Mouse (Mus musculus) urinary bladder, postnatal 10 days (tissue): ENCODE measurements around the gene Zfp324.
A peak's percentile ranks its signal among the peaks of the same experiment; 100 is the strongest.

Experiments used
- DNase-seq: peaks from one replicate; pipeline ENCODE4 v3.0.0; 2022; ENCODE audit warnings: low spot score

Zfp324 gene

DNA sequence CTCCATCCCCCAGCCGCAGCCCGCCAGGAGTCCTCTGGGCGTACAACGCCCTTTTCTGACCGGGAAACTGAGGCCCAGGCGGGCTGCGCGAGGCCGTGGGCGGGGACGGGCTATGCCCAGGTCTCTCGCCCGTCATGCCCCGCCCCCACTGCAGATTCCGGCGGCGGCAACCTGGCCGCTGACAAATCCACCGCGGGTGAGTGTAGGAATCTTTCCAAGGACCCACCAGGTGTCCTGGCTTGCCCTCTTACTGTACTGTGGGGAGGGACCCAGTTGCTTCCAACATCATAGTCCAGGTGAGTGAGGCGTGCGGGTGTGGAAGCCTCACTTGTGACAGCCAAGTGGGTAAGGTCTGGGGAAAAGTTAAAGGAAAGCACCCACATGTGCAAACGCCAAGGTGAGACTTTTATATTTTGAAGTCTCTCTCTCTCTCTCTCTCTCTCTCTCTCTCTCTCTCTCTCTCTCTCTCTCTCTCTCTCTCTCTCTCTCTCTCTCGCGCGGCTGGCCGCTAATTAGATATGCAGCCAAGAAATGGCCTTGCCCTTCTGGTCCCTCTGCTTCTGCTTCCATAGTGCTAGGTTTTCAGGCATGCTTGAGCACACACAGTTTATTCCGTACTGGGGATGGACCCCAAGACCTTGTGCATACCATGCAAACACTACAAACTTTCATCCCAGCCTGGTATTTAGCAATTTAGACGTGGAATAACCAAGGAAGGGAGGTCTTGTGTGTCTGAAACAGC is 637 bp downstream of the Zfp324 start:
- DNase-seq, result no peak

- DNase-seq, result no peak
These were observed 5.3 kb downstream of the Zfp324 start for GRCm38 (mm10) chr7:12970906-12971305.

DNA sequence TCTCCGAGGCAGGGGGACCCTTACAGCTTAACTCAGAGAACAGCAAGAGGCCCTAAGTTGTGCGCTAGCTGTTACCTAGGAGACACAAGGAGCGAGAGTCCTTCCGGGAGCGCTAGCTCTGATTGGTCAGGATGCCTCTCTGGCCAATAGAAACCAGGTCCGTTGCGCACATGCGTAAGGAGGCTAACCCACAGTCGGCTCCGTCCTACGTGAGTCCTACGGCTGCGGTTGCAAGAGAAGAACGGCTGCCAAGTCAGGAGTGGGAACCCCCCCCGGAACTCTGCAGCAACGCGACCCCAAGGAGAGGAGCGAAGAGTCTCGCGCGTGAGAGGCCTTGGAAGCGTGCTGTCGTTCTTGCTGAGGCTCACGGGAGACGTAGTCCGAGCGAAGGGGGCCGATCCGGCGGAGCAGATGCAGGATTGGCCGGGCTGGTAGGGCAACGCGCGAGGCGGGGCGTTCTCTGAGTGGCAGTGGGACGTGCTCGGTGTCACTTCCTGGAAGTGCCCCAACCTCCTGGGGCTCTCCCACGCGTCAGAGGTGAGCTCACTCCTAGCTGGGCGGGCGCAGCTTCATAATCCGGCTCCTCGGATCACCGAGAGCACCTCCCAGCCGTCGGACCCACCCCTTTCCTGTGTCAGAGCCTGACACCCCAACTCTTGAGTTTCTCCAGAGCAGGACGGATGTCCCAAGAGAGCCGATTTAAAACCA is 12.2 kb downstream of the Zfp324 start, which contains the start of gene Zfp446:
Gene Zfp446 (plus strand): TSS at position 167 of the 708 bp plus-strand sequence.
- DNase-seq, result peak; percentile 97

- no peak for DNase-seq
These were observed 13.5 kb downstream of the Zfp324 start for GRCm38 (mm10) chr7:12978931-12979722.

DNA sequence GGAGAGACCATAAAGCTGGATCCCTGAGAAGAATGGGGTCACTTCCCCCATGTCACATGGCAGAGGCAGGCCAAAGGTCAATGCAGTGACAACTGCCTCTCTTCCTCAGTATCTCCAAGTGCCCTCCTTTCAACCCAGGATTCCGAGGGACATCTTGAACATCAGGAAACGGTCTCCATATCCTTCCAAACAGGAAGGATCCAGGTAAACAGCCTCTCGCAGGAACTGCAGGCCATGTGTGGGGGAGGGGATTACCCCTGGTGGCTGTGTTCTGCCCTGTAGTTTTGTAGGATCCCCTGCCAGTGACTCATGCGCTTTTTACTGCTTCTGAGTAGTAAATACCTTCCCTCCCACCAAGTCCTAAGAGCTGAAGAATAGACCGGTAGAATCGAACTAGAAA is 14.1 kb downstream of the Zfp324 start:
- no peak for DNase-seq

DNA sequence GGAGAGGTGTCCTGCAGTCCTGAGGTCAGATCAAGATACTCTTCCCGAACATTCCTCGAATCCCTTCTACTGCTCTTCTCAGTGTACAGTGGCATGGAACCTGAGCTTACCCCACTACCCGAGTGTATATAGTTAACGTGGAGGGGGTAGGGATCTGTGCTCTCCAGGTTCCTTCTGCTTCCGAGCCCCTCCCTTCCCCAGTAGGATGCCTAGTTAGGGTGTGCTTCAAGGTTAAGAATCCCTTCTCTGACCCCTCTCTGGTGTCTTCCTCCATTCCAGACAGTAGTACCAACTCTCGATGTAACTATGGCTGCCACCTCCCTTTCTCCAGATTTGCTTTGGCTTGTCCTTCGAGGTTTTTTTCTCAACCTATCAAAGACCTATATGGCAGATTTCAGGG is 14.7 kb downstream of the Zfp324 start:
- no peak for DNase-seq

DNA sequence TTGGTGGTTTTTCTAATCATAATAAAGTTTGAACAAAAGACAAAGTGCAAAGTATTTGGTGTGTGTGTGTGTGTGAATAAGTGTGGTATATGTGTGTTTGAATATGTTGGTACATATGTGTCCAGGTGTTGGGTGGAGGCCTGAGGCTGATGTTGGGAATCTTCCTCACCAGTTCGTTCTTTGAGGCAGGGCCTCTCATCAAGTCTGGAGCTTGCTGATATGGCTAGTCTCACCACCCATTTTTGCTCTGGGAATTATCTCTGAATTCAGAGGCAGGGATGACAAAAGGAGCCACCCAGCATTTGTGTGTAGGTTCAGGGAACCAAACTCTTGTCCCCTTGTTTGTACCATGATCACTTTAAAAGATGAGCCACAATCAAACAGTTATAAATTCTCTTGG is 20.1 kb downstream of the Zfp324 start:
- DNase-seq, result no peak

DNA sequence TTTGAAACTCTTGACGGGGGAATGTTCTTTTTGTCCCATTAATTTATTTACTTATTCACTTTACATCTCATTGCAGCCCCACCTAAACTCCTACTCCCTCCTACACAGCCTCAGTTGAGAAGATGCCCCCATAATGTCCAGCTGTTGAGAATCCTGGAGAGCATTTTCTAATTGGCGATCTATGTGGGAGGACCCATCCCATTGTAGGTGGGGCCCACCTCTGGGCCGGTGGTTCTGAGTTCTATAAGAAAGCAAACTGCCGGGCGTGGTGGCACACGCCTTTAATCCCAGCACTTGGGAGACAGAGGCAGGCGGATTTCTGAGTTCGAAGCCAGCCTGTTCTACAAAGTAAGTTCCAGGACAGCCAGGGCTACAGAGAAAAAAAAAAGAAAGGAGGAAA is 21.3 kb downstream of the Zfp324 start:
- no peak for DNase-seq

DNA sequence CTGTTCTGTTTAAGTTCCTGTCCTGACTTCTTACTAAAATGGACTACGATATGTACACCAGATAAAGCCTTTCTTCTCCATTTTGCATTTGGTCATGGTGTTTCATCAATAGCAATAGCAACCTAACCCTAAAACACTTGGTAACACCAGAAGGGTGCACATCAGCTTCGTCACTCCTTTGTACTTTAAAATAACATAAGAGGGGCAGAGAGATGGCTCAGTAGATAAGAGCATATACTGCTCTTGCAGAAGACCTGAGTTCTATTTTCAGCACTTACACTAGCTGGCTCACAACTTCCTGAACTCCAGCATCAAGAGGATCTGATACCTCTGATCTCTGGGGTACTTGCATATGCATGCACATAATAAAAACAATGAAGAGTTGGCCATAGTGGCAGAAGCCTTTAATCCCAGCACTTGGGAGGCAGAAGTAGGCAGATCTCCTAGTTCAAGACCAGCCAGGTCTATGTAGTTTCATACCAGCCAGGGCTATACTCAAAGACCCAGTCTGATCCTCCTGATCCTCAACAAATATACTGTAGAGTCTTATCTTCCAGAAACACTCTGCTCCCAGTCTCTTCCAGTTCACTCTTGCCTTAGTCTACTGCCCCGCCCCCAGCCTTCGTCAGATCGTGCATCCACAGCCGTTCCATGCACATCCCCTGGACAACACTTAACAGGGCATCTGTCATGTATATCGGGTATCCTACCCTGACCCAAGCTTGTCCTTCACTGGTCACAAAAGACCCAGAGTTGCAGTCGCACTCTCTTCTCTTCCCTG is 22.0 kb downstream of the Zfp324 start:
- no peak for DNase-seq

DNA sequence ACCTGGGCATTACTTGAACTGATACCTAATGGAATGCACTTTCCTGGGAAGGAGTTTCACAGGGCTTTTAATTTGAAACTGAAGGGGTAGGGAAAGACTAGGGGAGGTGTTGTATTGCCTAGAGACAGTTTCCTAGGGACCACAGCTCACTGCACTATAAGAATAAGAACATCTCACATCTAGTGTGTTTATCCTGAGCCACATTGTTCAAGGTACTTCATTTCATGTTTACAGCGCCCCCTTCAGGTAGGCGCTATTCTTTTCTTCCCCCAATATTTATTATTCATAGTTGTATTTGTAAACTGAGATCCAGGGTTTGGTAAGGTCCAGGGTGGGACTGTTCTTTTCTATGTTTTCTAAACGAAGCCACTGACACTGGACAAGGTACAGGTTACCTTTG is 26.6 kb downstream of the Zfp324 start:
- no peak for DNase-seq

DNA sequence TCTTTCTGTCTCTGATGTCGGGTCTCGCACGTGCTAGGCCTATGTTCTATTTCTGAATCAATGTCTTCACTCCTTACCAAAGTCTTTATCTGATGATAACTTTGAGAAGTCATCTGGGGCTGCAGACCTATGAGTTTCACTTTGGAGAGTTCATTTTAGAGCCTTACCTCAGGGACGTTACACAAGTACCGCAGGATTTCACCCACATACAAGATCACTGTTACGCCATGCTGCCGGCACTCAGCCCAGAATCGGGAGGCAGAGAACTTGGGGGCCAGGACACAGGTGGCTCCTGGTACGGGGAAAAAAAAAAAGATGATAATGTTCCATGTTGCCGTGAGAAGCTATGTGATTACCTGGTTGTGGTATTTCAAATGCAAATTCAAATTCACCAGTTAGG is 27.5 kb downstream of the Zfp324 start:
- no peak for DNase-seq

DNA sequence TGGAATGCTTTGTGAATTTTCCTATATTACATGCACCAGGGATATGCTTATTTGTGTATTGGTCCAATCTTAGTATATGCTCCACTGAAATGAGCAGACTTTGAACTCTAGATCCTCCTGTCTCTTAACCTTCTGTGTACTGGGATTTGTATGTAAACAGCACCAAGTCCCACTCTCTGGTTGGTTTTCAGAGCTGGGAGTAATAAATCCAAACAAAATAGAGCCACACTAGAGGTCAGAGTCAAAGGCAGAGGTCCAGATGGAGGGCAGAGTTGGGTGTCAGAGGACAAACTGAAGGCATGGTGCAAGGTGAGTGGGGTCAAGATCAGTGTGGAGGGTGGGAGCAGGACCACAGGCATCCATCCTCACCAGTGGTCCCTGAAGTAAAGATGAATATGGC is 30.2 kb downstream of the Zfp324 start:
- no peak for DNase-seq

DNA sequence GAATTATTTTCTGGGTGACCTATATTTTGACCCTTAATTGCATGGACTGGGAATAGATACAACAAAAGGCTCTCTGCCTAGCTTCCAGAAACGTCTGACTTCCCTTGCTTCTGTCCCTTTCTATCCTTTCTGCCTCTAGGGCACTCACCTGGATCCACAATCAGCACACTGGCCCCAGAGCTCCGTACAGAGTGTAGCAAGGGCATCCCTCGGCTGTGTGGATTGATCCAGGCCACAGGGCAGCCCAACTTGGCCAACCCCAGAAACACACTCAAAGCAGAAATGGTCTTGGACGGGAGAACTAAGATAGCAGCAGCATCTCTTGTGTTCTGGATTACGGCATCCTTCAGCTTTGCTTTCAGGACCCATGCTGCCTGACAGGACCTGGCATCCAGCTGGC is 31.6 kb downstream of the Zfp324 start:
- no peak for DNase-seq

GRCm38 (mm10) chr7:12998053-12998452 is 32.4 kb downstream of the Zfp324 start, which contains the start of gene Slc27a5:
TSS of gene Slc27a5 (minus strand) at chr7:12998192.
- no peak for DNase-seq

- no peak for DNase-seq
These were observed 33.2 kb downstream of the Zfp324 start, which contains the start of gene Trim28 for GRCm38 (mm10) chr7:12998851-12999250. TSS of gene Trim28 (plus strand) at chr7:12999114.

- DNase-seq, result no peak
These were observed 35.9 kb downstream of the Zfp324 start for GRCm38 (mm10) chr7:13001584-13001983.

- DNase-seq, result no peak
These were observed 37.7 kb downstream of the Zfp324 start for GRCm38 (mm10) chr7:13003380-13003779.

DNA sequence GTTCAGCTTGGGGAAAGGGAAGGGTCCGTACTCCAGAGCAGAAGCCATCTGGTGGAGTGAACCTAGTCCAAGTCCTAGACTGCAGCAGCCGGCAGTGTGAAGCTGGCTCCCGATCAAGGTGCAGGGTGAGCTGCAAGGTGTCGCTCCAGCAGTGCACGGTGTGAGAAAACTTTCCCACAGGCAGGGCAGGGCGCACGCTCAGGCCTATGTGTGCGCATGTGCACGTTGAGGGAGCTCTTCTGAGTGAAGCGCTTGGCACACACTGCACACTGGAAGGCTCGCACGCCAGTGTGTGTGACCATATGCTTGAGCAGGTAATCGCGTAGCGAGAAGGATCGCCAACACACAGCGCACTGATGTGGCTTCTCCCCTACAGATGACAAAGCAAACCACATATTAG is 40.4 kb downstream of the Zfp324 start:
- no peak for DNase-seq

GRCm38 (mm10) chr7:13006531-13006930 is 40.9 kb downstream of the Zfp324 start:
- DNase-seq, result no peak

- no peak for DNase-seq
These were observed 41.9 kb downstream of the Zfp324 start for GRCm38 (mm10) chr7:13007341-13008092.
